Mouse (Mus musculus) brain, embryonic 14.5 days (tissue): ENCODE results near the gene Atp5j. TPM values are rescaled to one million over a fixed set of nuclear protein-coding genes. Genes with fewer than 3 reads are reported as not detected.

Experiments
- DNase-seq: peaks from one replicate; pipeline ENCODE4 v3.0.0-alpha.2; 2011; ENCODE audit warnings: low read depth
- CTCF ChIP-seq: fragments of 200-500 bp; IDR thresholded peaks from 2 replicates; pipeline ENCODE4 v1.5.1; 2012; ENCODE audit warnings: inconsistent platforms, mild to moderate bottlenecking, moderate library complexity, borderline replicate concordance; ENCODE audit not compliant: insufficient read depth, insufficient read length; ENCODE audit errors: extremely low read depth
- POLR2A ChIP-seq: fragments of 200-500 bp; IDR thresholded peaks from 2 replicates; pipeline ENCODE4 v1.6.1; 2012; ENCODE audit warnings: mild to moderate bottlenecking, inconsistent platforms, borderline replicate concordance; ENCODE audit not compliant: poor library complexity, insufficient read depth, insufficient read length, severe bottlenecking; ENCODE audit errors: extremely low read depth
- polyA plus RNA-seq: library from polyadenylated mRNA; depleted of rRNA; stranded (reverse); fragments of >200 nt; gene quantifications from 2 replicates; pipeline ENCODE4 v1.2.3, GENCODE M21; 2012; rRNA removed

Gene Atp5j
- 273 and 332 TPM in 2 replicates for polyA plus RNA-seq

- TF ChIP-seq CTCF (no peak), POLR2A (peak; percentile 37; the same call in 1 of the 2 replicates)
- peak; percentile 91 for DNase-seq
These were observed at the start of gene Atp5j for GRCm38 (mm10) chr16:84835441-84835822. TSS of gene Atp5j (minus strand) at chr16:84835625.

GRCm38 (mm10) chr16:84884572-84884971 lies 49.1 kb upstream of the Atp5j start:
- TF ChIP-seq CTCF (no peak), POLR2A (no peak)
- DNase-seq = no peak

DNA sequence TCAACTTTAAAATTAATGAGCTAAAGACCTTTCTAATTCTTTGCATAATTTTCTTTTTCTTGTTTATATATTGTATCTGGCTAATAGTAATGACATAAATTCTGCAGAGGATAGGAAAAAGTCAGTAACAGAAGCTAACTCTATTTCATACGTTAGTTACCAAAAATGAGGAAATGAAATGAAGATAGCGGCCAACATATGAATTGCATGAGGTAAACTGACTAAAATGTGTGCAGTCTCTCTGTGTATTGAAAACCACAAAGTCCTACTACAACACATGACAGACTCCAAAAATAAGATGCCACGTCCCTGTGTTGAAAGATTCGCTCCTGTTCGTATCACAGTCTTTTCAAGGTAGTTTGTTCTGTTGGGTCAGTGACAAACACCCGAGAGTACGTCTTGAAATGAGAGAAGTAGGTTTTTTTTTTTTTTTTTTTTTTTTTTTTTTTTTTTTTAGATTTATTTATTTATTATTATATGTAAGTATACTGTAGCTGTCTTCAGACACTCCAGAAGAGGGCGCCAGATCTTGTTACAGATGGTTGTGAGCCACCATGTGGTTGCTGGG lies 46.4 kb upstream of the Atp5j start:
- TF ChIP-seq POLR2A (no peak), CTCF (no peak)
- DNase-seq = no peak

DNA sequence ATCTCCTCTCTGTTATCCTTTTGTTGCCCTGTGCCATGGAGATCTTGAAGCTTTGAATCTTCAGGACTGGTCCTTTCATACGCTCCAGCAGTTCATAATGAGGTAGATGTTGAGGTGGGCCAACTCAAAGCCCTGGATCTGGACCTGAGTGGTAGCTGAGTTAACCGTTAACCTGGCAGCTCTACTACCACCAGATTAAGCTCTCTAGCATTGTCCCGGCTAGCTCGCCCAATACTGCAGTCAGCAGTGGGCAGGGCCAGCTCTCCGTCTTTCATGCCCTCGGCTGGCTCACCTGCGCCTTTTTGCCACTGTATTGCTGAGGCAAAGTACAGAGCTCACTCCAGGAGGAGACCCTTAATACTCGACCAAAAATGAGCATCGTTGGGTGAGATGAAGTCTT lies 45.7 kb upstream of the Atp5j start:
- DNase-seq = no peak
- no peak for TF ChIP-seq POLR2A
- no peak for TF ChIP-seq CTCF

DNA sequence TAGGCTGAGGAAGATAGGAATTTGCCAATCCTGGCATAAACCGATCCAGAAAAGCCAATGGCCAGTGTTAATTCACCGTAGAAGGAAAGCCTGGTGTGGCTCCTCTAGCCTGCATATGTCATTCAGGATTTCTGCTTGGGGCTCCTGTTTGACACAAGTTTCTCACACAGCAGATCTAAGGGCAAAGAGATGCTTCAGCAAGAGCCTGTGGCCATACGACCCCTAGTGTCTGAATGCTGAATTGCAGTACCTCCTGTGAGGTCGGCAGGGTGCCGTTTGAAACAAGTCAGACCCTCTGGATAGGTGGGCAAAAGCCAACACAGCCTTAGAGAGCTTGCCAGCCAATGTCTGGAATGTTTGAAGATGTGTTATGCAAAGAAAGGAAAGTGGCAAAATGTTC lies 43.7 kb upstream of the Atp5j start:
- peak; percentile 81 for DNase-seq
- TF ChIP-seq CTCF (peak; percentile 88), POLR2A (no peak)

DNA sequence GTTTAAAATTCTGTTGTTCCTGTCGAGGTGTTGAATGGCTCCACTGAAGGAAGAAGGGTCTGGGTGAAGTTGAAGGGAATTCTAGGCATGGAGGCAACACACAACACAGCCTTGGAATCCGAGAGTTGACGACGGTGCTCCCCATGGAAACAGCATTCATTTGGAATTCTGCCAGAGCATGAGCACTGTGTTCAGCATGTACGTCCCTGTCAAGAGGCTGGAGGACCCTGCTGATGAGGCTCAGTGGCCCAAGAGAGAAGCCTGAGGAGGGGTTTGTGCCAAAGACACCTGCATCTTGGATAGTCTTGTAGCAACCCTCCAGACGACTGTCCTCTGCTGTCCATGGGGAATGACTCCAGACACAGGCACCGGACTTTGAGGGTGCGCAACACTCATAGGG lies 40.7 kb upstream of the Atp5j start:
- no peak for TF ChIP-seq CTCF
- no peak for TF ChIP-seq POLR2A
- DNase-seq = peak; percentile 83

GRCm38 (mm10) chr16:84875718-84876035 lies 40.3 kb upstream of the Atp5j start:
- no peak for TF ChIP-seq CTCF
- TF ChIP-seq POLR2A = no peak
- peak; percentile 78 for DNase-seq

DNA sequence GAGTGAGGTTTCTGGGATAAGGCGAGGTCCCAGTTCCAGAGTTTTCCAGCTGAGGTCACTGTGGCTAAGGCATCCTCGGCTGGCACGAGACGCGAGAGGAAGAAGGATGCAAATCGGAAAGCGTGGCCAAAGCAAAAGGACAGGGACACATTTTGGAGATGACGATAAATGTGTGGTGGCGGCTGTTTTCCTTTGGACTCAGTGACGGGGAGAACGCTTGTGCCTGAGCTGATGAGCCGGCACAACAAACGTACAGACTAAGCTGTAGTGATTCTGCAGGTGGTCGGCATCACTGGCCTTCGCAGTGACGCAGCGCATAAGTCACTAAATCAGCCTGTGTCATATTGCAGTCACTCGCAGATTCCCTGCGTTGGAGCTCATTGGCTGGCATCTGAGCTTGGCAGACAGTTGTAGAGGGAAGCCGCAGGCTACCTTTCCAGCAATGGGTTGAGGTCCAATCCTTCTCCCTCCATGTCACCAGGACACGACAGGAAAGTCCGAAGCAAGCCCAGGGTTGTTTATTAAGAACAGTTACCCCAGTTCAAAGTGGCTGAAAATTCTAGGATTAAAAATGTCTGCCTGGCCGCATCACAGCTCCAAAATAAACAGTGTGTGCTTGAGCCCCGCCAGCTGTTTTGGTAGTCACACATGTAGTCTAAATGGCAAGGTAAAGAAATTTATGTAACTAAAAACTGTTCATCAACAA lies 39.7 kb upstream of the Atp5j start:
- DNase-seq = peak; percentile 31
- peak; percentile 13; the same call in 1 of the 2 replicates for TF ChIP-seq CTCF
- TF ChIP-seq POLR2A = no peak

- no peak for TF ChIP-seq CTCF
- TF ChIP-seq POLR2A = no peak
- DNase-seq = no peak
These were observed 38.4 kb upstream of the Atp5j start for GRCm38 (mm10) chr16:84873805-84874204.

- TF ChIP-seq CTCF (no peak), POLR2A (no peak)
These were observed 29.2 kb upstream of the Atp5j start for GRCm38 (mm10) chr16:84864656-84865055.

GRCm38 (mm10) chr16:84853492-84853891 lies 18.1 kb upstream of the Atp5j start:
- no peak for TF ChIP-seq CTCF
- TF ChIP-seq POLR2A = no peak
- no peak for DNase-seq

More at GRCm38 (mm10) chr16:84864656-84865055, 29.2 kb upstream of the Atp5j start:
- no peak for DNase-seq

DNA sequence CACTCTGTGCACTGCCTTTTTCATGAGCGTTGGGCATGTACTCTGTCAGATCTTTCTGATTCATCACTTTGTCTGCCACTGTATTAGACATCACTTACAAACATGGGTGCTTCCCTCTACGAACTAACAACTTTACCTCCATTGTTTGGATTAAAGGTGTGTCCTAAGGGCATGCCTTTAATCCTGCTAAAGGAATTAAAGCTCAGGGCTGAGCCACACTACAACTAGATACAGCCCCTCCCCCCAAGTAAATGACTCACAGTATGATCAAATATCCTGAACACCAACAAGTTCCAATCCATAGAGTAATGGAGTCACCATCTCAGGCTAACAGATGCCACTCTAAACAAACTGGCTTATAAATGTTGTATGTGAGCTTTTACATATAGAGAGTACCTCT lies 3.2 kb upstream of the Atp5j start:
- DNase-seq = no peak
- TF ChIP-seq CTCF = no peak
